Mouse (Mus musculus): Measurements from ENCODE around the gene Npm3. TPM values are rescaled to one million over a fixed set of nuclear protein-coding genes. Genes with fewer than 3 reads are reported as not detected.

The Npm3 gene
- total RNA-seq, 2 experiments from 2014 or later: 6.1 to 7.4 TPM

DNA sequence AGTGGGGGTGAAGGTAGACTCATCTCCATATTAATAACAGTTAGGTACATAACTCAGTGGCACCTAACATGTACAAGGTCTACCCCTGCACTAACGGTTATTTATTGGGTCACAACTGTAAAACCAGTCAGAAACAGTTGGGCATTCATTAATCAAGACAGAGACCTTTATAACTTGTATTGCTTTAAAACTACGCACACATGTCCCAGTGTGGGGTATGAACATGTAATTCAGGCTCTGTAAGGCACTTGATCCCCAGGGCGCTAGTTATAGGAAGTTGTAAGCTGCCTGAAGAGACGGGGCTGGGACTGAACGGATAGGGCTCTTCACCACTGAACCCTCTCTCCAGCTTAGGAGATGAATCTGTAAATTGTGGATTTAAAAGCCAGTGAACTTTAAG is 9.3 kb upstream of the Npm3 start:
- DNase-seq (ENCODE audit: low spot score in 2 of 2): no peak

- no peak for DNase-seq (ENCODE audit: low spot score in 2 of 2)
Measured at GRCm38 (mm10) chr19:45753551-45753950, 4.2 kb upstream of the Npm3 start.

GRCm38 (mm10) chr19:45751881-45752280 is 2.5 kb upstream of the Npm3 start:
- DNase-seq (ENCODE audit: low spot score in 2 of 2): no peak

GRCm38 (mm10) chr19:45748691-45749242 is 624 bp downstream of the Npm3 start:
- DNase-seq (ENCODE audit: low spot score in 2 of 2): no peak

DNA sequence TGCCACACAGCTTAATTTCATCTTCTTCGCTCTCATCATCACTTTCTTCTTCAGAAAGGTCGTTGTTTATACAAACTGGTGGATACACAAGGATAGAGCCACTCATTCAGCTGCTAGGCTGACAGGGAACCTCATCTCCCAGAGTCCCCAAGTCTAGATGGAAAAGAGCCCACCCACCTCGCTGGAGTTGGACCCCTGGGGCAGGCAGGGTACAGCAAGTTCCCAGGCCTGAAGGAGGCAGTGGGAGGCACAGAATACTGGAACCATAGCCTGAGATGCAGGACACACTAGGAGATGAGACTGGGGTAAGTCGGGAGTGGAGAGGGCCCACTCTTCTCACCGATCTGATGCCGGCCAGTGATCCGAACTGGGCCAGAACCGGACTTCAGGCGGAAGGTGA is 1.2 kb downstream of the Npm3 start:
- no peak for DNase-seq (ENCODE audit: low spot score in 2 of 2)

DNA sequence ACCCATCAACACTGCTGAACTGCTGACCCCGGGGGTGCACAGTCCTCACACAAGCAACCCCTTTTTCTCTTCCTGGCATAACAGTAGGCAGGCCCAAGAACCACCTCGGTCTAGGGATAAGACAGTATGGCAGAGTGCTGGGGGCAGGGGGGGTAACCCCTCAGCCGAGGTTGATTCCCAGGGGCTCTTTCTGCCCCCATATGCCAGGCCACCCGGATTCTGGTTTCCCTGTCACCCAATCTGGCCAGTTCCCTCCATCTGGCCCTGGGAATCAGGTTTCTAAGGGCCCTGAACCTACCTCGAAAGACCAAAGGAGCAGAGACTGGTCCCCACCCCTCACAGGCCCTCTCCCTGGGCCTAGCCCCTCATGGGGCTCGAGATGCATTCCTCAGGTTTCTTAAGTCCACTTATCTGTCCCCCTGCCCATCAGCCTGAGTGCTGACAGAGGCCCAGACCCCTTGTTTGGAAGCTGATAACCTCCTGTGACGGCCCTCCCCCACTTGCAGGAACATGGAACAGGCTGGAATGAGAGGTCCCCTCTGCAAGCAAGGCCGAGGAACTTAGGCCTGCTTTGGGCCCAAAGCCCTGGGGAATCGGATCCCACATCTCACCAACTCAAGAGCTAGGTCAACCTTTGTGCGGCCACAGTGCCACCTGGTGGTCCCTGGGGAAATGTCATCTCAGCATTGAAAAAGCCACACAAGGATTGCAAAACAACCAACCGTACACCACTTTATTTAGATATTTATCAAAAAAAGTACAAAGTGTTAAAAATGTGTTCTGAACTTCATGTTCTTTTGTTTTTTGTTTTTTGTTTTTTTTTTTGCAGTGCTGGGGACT is 2.1 kb downstream of the Npm3 start:
- peak; percentile 87 to 88 for DNase-seq (ENCODE audit: low spot score in 2 of 2)

DNA sequence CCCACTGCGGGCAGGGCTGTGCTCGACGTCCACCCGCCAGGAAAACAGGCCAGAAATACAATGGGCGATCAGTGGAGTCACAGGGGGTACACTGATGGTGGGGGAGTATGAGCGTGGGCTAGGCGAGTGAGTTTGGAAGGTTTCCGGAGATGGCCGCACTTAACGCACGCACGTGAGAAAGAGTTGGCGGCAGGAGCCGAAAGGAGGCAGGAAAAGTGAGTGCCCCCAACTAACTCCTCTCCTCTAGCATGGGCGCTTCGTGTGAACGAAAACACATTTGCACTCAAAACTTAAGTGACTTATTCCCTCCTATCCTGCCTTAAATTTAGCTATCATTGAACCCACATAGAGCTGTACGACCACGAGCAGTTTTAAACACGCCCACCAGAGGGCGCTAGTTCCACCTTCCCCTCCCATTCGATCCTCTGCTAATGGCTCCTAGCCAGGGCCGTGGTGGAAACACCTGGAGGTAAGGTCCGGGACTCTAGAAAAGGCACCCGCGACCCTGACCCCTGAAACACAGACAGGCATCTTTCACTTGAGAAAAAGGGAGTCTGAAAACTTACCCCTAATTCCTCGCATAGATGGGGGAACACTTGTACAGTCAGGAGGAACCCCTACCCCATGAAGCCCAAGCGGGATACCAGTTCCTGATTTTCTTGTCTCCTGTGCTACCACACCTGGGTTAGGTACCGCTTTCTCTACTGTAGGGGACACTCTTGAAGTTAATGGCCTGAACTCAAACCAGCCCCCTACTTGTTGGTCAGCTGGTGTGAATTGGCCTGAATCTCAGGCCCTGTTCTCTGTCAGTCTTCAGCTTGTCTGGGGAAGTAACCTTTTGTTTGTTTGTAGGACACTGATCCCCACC is 3.0 kb downstream of the Npm3 start:
- peak; percentile 72 to 77 for DNase-seq (ENCODE audit: low spot score in 2 of 2)

DNA sequence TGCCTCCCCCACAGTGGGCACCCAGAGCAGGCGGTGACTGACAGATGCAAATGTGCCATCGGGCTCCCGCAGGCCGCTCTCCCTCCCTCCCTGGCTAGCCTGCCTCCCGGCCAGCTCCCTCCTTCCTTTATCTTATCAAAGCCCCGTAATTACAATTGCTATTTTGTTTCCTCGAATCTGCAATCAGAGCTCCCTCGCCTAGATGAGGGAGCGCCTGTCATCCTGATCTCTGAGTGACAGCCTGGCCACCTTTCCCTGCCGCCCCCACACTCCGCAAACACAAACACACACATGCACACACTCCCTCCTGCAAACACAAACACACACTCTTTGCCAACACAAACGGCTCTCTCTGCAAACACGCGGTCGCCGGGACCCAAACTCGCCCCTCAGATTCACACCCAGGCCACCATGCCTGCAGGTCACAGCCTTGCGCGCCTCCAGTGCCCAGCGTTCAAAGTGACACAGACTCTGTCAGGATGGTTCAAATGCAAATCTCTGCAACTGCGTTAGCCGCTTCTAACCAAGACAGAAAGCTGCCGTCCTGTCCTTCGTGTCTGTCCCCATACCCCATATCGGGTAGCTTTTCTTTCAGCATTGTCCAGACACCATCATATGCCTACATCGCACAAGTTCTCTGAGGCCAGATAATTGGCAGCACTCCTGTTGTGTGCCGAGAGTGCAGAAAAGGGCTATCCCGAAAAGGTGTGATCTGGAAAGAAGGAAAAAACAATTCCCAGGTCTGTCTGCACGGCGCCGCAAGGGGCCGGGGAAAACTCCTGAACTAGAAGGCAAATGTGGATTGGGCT is 3.8 kb downstream of the Npm3 start:
- no peak for DNase-seq (ENCODE audit: low spot score in 2 of 2)

DNA sequence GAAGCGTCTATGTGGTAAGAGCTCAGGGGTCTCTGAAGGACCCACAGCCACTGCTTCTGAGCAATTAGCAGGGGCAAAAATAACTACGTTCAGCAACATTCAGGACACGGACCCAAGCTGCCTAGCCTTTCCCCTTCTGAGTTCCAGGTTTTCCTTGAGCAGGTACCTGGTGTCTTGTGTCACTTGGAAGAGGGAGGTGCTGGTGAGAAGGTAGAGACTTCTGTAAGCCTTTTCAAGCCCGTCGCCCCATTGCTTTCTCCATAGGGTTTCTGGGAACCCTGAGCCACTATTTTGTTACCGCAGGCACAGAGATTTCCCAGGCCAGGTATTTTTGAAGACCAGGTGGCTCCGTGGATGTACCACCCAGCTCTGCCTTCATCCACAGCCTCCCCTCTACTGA is 5.8 kb downstream of the Npm3 start:
- no peak for DNase-seq (ENCODE audit: low spot score in 2 of 2)

- DNase-seq (ENCODE audit: low spot score in 2 of 2): no peak
Measured at GRCm38 (mm10) chr19:45742984-45743575, 6.3 kb downstream of the Npm3 start.

GRCm38 (mm10) chr19:45742218-45742983 is 7.0 kb downstream of the Npm3 start, which contains the start of gene Fgf8:
TSS of gene Fgf8 (minus strand) at chr19:45742915.
- DNase-seq (ENCODE audit: low spot score in 2 of 2): peak in 1 of 2 experiments; percentile 5

- no peak for DNase-seq (ENCODE audit: low spot score in 2 of 2)
Measured at GRCm38 (mm10) chr19:45741431-45742217, 7.8 kb downstream of the Npm3 start.

DNA sequence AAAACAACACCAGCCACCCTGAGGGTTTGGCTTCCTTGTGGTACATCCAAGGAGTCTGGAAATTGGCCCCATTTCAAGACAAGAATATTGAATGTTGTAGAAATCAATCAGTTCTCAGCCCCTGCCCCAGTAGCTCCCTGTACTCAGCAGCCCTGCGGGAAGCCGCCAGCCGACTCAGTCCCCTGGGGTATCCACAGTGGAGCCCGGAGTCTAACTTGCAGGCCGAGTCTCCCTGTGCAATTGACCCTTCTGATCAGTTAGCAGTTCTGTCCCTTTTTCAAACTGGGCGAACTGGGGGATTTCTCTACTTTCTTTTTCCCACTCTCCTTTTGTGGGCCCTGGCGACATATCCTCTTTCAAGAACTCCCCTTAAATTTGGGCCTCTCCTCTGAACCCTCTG is 8.6 kb downstream of the Npm3 start:
- DNase-seq (ENCODE audit: low spot score in 2 of 2): no peak

GRCm38 (mm10) chr19:45740233-45740632 is 9.2 kb downstream of the Npm3 start:
- no peak for DNase-seq (ENCODE audit: low spot score in 2 of 2)

GRCm38 (mm10) chr19:45738521-45738920 is 10.9 kb downstream of the Npm3 start:
- DNase-seq (ENCODE audit: low spot score in 2 of 2): no peak

DNA sequence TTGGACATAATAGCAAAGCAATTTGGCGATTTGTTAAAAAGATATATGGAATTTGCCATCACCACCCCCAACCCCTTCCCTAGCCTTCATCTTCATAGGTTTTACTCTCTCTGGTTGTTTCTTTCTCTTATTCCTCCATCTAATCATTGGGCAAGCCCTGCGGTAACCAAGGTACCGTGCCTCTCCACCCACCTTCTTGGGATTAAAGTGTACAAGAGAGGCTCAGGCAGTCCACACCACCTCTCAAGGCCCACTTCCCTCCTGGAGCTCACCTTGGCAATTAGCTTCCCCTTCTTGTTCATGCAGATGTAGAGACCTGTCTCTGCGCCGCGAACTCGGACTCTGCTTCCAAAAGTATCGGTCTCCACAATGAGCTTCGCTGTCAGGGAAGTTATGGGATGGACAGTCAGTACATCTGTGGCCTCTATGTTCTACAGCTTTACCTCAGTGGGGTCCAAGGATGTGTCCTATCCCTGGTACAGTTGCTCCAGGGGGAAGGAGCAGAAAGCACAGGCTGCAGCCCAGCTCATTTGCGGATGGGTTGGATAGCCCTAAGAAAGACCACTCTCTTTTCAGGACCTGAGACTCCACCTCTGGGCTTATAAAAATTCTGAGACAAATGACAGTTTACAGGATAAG is 11.4 kb downstream of the Npm3 start:
- DNase-seq (ENCODE audit: low spot score in 2 of 2): no peak

DNA sequence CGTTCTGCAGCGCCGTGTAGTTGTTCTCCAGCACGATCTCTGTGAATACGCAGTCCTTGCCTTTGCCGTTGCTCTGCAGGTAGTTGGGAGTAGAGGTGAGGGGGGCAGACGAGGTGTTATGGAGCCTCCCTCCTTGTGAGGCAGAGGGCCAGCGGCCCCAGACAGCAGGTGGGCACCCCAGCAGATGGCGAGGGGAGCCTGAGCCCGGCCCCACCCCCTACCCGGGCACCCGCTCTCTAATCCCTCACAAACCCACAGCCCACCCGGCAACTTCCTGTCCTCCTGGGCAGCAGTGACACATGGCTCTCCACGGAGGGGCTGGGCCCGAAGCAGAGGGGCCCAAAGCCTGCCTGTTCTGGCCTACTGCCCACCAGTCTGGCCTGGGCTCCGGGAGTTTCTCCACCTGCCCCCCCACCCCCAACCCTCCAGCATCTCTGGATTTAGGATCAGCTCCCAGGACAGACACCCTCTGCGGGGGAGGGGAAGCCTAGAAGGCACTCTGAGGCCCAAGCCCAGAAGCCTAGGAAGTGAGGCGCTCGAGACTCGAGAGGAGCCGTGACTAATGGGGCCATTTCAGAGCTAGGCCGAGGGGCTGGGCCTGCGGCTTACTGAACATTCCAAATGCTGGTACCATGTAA is 12.1 kb downstream of the Npm3 start:
- no peak for DNase-seq (ENCODE audit: low spot score in 2 of 2)

DNA sequence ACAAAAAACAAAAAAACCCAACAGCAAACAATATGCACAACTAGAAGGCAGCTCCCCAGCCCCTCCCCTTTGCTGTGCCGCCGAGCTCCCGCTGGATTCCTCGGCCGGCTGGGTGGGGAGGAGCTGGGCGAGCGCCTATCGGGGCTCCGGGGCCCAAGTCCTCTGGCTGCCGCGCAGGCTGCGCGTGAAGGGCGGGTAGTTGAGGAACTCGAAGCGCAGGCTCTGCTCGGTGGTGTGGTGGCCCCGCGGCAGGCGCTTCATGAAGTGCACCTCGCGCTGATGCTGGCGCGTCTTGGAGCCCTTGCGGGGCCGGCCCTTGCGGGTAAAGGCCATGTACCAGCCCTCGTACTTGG is 12.6 kb downstream of the Npm3 start:
- DNase-seq (ENCODE audit: low spot score in 2 of 2): peak in 1 of 2 experiments; percentile 9

Measured in left cerebral cortex, adult 18-20 months (tissue).